Mouse (Mus musculus): ENCODE measurements around the gene Tdpoz1. TPM values are rescaled to one million over a fixed set of nuclear protein-coding genes. Genes with fewer than 3 reads are reported as not detected.

The Tdpoz1 gene
- polyA plus RNA-seq, 1 experiment from 2014 or later, result not detected

Other genes with a start within 250 kb of the Tdpoz1 start
- gene Tchh, start 234.0 kb downstream of the Tdpoz1 start, polyA plus RNA-seq (2014; fragmentation: Nextera tagmentation; extraction: Ambion mirVana), result 1.5 and 3.0 TPM in 2 replicates
- 0.46 and 0.54 TPM in 2 replicates for gene Tchhl1, start 207.6 kb downstream of the Tdpoz1 start, polyA plus RNA-seq (2014; fragmentation: Nextera tagmentation; extraction: Ambion mirVana)
- 1,151 and 1,469 TPM in 2 replicates for gene S100a11, start 155.8 kb downstream of the Tdpoz1 start, polyA plus RNA-seq (2014; fragmentation: Nextera tagmentation; extraction: Ambion mirVana)
- 407 and 546 TPM in 2 replicates for gene S100a10, start 121.2 kb downstream of the Tdpoz1 start, polyA plus RNA-seq (2014; fragmentation: Nextera tagmentation; extraction: Ambion mirVana)
- not detected in 2 replicates for gene Tdpoz2, start 23.6 kb downstream of the Tdpoz1 start, polyA plus RNA-seq (2014; fragmentation: Nextera tagmentation; extraction: Ambion mirVana)
- gene Gm37596, start 16.8 kb upstream of the Tdpoz1 start, polyA plus RNA-seq (2014; fragmentation: Nextera tagmentation; extraction: Ambion mirVana), result not detected in 2 replicates
- not detected in 2 replicates for gene Gm5773, start 96.7 kb upstream of the Tdpoz1 start, polyA plus RNA-seq (2014; fragmentation: Nextera tagmentation; extraction: Ambion mirVana)
- not detected in 2 replicates for gene Tdpoz4, start 120.1 kb upstream of the Tdpoz1 start, polyA plus RNA-seq (2014; fragmentation: Nextera tagmentation; extraction: Ambion mirVana)
- gene Tdpoz3, start 149.7 kb upstream of the Tdpoz1 start, polyA plus RNA-seq (2014; fragmentation: Nextera tagmentation; extraction: Ambion mirVana), result not detected in 2 replicates